Mouse (Mus musculus) myocyte (in vitro differentiated cells): ENCODE results near the gene Kmt5b. TPM values are rescaled to one million over a fixed set of nuclear protein-coding genes. Genes with fewer than 3 reads are reported as not detected.

ENCODE experiments used
- H3K27me3 ChIP-seq: one replicate; pipeline ENCODE4 v1.6.1; 2011; ENCODE audit not compliant: control insufficient read depth, insufficient read depth, insufficient read length
- H3K36me3 ChIP-seq: one replicate; pipeline ENCODE4 v1.6.1; 2011; ENCODE audit not compliant: control insufficient read depth, insufficient read depth
- H3K4me2 ChIP-seq: one replicate; pipeline ENCODE4 v1.6.1; 2011; ENCODE audit warnings: low read depth, control low read depth
- H3K4me3 ChIP-seq: one replicate; pipeline ENCODE4 v1.5.1; 2011; ENCODE audit warnings: mild to moderate bottlenecking, control low read depth, moderate library complexity
- H3K79me2 ChIP-seq: one replicate; pipeline ENCODE4 v1.6.1; 2011; ENCODE audit not compliant: control insufficient read depth, insufficient read depth
- H3ac ChIP-seq: one replicate; pipeline ENCODE4 v1.6.1; 2011; ENCODE audit not compliant: control insufficient read depth, insufficient read length
- CEBPB ChIP-seq: IDR thresholded peaks from 2 replicates; pipeline ENCODE4 v1.6.1; 2011; ENCODE audit warnings: mild to moderate bottlenecking, moderate library complexity; ENCODE audit not compliant: poor library complexity, insufficient read depth, severe bottlenecking
- E2F4 ChIP-seq: IDR thresholded peaks from one replicate; pipeline ENCODE4 v1.6.1; 2011; ENCODE audit warnings: mild to moderate bottlenecking, control low read depth, moderate library complexity; ENCODE audit not compliant: insufficient read depth
- MAX ChIP-seq: IDR thresholded peaks from one replicate; pipeline ENCODE4 v1.6.1; 2011; ENCODE audit warnings: low read depth, mild to moderate bottlenecking, control low read depth
- MYOD1 ChIP-seq, 3 experiments: IDR thresholded peaks; one replicate each; pipeline ENCODE4 v1.6.1; 2011; ENCODE audit warnings: control low read depth in 2 of 3, low read depth in 2 of 3, mild to moderate bottlenecking in 2 of 3, moderate library complexity in 1 of 3; ENCODE audit not compliant: insufficient read length in 2 of 3, control insufficient read depth in 1 of 3
- MYOG ChIP-seq, 3 experiments: IDR thresholded peaks; one replicate each; pipeline ENCODE4 v1.6.1; 2011; ENCODE audit warnings: control low read depth in 2 of 3, low read depth in 2 of 3, mild to moderate bottlenecking in 2 of 3; ENCODE audit not compliant: insufficient read length in 2 of 3, control insufficient read depth in 1 of 3, insufficient read depth in 1 of 3
- POLR2A ChIP-seq: IDR thresholded peaks from one replicate; pipeline ENCODE4 v1.6.1; 2011; ENCODE audit warnings: low read depth, mild to moderate bottlenecking, control low read depth, moderate library complexity; ENCODE audit not compliant: insufficient read length
- POLR2AphosphoS2 ChIP-seq: IDR thresholded peaks from one replicate; pipeline ENCODE4 v1.6.1; 2011; ENCODE audit warnings: low read depth, control low read depth; ENCODE audit not compliant: insufficient read length
- REST ChIP-seq: IDR thresholded peaks from one replicate; pipeline ENCODE4 v1.6.1; 2011; ENCODE audit warnings: mild to moderate bottlenecking, control low read depth, moderate library complexity; ENCODE audit not compliant: insufficient read depth, insufficient read length
- SRF ChIP-seq: IDR thresholded peaks from one replicate; pipeline ENCODE4 v1.6.1; 2011; ENCODE audit warnings: low read depth; ENCODE audit not compliant: control insufficient read depth, insufficient read length
- TCF12 ChIP-seq: IDR thresholded peaks from one replicate; pipeline ENCODE4 v1.6.1; 2011; ENCODE audit warnings: mild to moderate bottlenecking, control low read depth; ENCODE audit not compliant: poor library complexity, insufficient read depth, severe bottlenecking
- TCF3 ChIP-seq: IDR thresholded peaks from one replicate; pipeline ENCODE4 v1.6.1; 2011; ENCODE audit warnings: low read depth, control low read depth; ENCODE audit not compliant: insufficient read length
- USF1 ChIP-seq: IDR thresholded peaks from one replicate; pipeline ENCODE4 v1.6.1; 2011; ENCODE audit warnings: low read depth, mild to moderate bottlenecking, control low read depth, moderate library complexity
- polyA plus RNA-seq: library from polyadenylated mRNA; unstranded; fragments of >200 nt; fragmentation: generic; extraction: Trizol; gene quantifications from one replicate; pipeline ENCODE4 v1.2.1, GENCODE M21; 2012; ENCODE audit warnings: missing spikeins

Kmt5b gene
- polyA plus RNA-seq, 1 experiment = 8.0 TPM

DNA sequence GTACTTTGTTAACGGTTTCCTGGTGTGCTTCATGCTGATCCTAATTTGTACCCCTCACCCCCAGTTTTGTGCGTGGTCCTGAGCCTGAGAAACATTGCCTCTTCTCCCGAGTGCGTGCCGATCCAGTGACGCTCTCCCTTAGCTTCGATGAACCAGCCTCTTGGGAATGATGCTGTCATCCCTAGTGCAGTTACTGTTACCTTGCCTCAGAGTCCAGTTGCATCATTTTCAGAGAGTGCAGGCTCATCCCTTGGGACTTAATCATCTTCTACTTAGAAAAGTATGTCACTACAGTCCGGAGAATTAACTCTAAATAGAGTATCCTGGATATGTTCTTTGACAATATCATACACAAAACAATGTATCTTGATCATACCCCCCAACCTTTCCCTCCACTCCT, 11.5 kb downstream of the Kmt5b start:
- peaks cover 2% of the 10 kb centered on the region for H3K36me3 ChIP-seq

DNA sequence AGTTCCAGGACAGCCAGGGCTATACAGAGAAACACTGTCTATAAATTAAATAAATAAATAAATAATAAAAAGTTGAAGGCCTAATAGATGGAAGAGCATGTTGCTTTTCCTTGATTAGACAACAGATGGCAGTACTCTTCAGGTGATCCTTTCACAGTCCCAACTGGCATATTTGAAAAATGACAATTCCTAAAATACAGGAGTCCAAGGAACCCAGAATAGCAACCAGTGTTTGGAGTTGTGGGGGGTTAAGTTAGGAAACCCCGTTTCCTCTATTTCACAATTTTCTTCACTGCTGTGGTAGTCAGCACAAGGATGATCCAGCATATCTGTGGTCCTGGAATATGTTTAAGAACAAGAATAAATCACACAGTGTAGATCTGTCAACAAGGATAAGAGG, 22.9 kb downstream of the Kmt5b start:
- Histone ChIP-seq H3K79me2 (peaks cover 29% of the 10 kb centered on the region), H3K36me3 (peaks cover 52% of the 10 kb centered on the region), H3K27me3 (no peaks in the 10 kb centered on the region), H3K4me3 (no peak overlapping the region), H3ac (no peak overlapping the region), H3K4me2 (no peak overlapping the region)
- TF ChIP-seq USF1 (no peak), MYOG (IDR thresholded peaks at IDR 0.05; ENCODE audit: control insufficient read depth in 1 of 3, insufficient read depth in 1 of 3, insufficient read length in 2 of 3, low read depth in 2 of 3) (no peak), MAX (no peak), TCF3 (no peak), SRF (no peak), TCF12 (no peak), CEBPB (no peak), POLR2A (no peak), POLR2AphosphoS2 (no peak)

More for the DNA sequence above, 11.5 kb downstream of the Kmt5b start:
- H3ac ChIP-seq = no peak overlapping the region
- peaks cover 97% of the 10 kb centered on the region for H3K79me2 ChIP-seq
- no peak for TF ChIP-seq MAX
- TF ChIP-seq CEBPB = peak; percentile 95
- H3K27me3 ChIP-seq = no peaks in the 10 kb centered on the region
- no peak overlapping the region for H3K4me3 ChIP-seq
- peak overlapping the region; percentile 25 for H3K4me2 ChIP-seq

DNA sequence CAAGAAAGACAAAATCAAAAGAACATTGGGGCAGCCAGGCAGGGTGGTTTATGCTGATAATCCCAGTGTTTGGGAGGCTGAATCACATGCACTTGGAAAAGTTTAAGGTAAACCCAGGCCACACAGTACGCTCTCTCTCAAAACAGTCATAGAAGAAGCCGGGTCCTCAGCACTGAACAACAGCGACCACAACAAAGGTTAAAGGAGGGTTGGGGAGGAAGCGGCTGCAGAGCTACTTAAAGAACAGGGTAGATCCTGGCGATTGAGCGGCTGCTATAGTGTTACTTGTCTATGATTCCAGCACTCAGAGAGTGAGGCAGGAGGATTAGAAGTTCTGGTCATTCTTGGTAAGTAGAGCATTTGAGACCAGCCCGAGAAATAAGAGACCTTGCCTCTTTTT, 38.3 kb downstream of the Kmt5b start:
- no peak overlapping the region for H3K4me2 ChIP-seq
- no peaks in the 10 kb centered on the region for H3K79me2 ChIP-seq
- H3K27me3 ChIP-seq = no peaks in the 10 kb centered on the region
- TF ChIP-seq TCF12 (no peak), USF1 (no peak), MYOD1 (IDR thresholded peaks at IDR 0.05; ENCODE audit: control insufficient read depth in 1 of 3, insufficient read length in 2 of 3, low read depth in 2 of 3) (no peak), CEBPB (no peak), POLR2A (no peak), TCF3 (no peak), E2F4 (no peak), REST (no peak), POLR2AphosphoS2 (no peak), MYOG (IDR thresholded peaks at IDR 0.05; ENCODE audit: control insufficient read depth in 1 of 3, insufficient read depth in 1 of 3, insufficient read length in 2 of 3, low read depth in 2 of 3) (no peak)
- H3K36me3 ChIP-seq = peaks cover 71% of the 10 kb centered on the region
- no peak overlapping the region for H3K4me3 ChIP-seq
- H3ac ChIP-seq = no peak overlapping the region

DNA sequence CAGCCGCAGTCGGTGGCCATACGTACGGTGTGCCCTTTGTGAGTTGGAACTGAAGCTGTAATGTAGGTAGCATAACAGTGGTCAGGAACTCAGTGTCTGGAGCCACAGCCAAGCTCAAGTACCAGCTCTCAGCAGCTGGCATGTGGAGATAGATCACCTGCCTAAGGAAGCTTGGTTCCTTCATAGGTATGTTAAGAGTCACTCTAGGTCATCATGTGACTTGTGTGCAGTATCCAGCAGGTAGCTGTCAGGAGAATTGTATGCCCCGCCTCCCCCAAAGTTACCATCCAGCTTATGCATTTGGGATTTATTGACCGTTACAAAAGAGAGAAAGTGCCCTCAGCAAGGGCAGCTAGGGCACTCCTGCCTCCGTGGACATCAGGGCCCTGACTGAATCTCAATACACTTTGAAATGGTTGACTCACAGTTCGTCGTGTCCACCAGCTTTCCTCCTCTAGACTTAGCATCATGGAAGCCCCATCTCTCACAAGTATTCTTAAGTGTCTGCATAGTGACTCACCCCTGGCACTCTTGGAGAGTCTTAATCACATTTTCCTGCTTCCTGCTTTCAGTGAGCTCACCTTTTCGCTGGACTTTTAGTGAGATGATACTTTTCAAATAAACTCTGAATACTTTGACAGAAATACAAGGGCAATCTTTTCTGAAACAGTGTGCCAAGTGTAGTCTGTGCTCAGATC, 43.5 kb downstream of the Kmt5b start:
- TF ChIP-seq USF1 (no peak), MAX (no peak), SRF (no peak), TCF3 (no peak), REST (no peak), MYOG (IDR thresholded peaks at IDR 0.05; ENCODE audit: control insufficient read depth in 1 of 3, insufficient read depth in 1 of 3, insufficient read length in 2 of 3, low read depth in 2 of 3) (no peak), POLR2AphosphoS2 (no peak), E2F4 (no peak), TCF12 (no peak), POLR2A (no peak), CEBPB (no peak), MYOD1 (IDR thresholded peaks at IDR 0.05; ENCODE audit: control insufficient read depth in 1 of 3, insufficient read length in 2 of 3, low read depth in 2 of 3) (no peak)
- H3K79me2 ChIP-seq = no peaks in the 10 kb centered on the region

DNA sequence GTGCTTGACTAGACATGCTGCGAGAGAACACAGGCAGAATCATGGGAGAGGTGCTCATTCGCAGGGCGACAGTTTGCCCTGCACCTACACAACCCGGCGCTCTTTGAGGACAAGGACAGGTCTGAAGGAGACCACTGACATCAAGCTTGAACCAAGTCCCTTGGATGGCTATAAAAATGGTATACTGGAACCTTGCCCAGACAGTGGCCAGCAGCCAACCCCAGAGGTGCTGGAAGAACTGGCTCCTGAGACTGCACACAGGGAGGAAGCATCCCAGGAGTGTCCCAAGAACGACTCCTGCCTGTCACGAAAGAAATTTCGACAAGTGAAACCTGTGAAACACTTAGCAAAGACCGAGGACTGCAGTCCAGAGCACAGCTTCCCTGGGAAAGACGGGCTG, 47.2 kb downstream of the Kmt5b start:
- TF ChIP-seq REST = no peak
- TF ChIP-seq MAX = no peak
- no peak for TF ChIP-seq TCF12
- TF ChIP-seq CEBPB = no peak
- TF ChIP-seq E2F4 = no peak
- TF ChIP-seq TCF3 = no peak
- TF ChIP-seq POLR2A = no peak
- Histone ChIP-seq H3K36me3 (peaks cover 16% of the 10 kb centered on the region), H3ac (no peak overlapping the region)

More for the DNA sequence above, 43.5 kb downstream of the Kmt5b start:
- Histone ChIP-seq H3K27me3 (no peaks in the 10 kb centered on the region), H3K36me3 (peaks cover 37% of the 10 kb centered on the region), H3K4me2 (no peak overlapping the region), H3ac (no peak overlapping the region), H3K4me3 (no peak overlapping the region)

More for the DNA sequence above, 47.2 kb downstream of the Kmt5b start:
- H3K4me3 ChIP-seq = no peak overlapping the region
- no peak overlapping the region for H3K4me2 ChIP-seq
- H3K79me2 ChIP-seq = no peaks in the 10 kb centered on the region
- no peaks in the 10 kb centered on the region for H3K27me3 ChIP-seq
